Mouse (Mus musculus) liver, postnatal 0 days (tissue): Measurements from ENCODE around the gene Fermt2.

Experiments used
- CTCF ChIP-seq: sonication (generic); IDR thresholded peaks from 2 replicates; pipeline ENCODE4 v1.5.1; 2016; ENCODE audit warnings: antibody characterized with exemption, low read depth
- EP300 ChIP-seq: IDR thresholded peaks from 2 replicates; pipeline ENCODE4 v1.6.1; 2016; ENCODE audit warnings: antibody characterized with exemption, low read depth, mild to moderate bottlenecking

GRCm38 (mm10) chr14:45553854-45554253, 23.9 kb upstream of the Fermt2 start:
- no peak for TF ChIP-seq CTCF
- TF ChIP-seq EP300 = no peak
